Mouse (Mus musculus): ENCODE measurements around the gene Anxa3. TPM values are rescaled to one million over a fixed set of nuclear protein-coding genes. Genes with fewer than 3 reads are reported as not detected.

The Anxa3 gene
- polyA plus RNA-seq, 1 experiment from 2014 or later, result 64.9 TPM

DNA sequence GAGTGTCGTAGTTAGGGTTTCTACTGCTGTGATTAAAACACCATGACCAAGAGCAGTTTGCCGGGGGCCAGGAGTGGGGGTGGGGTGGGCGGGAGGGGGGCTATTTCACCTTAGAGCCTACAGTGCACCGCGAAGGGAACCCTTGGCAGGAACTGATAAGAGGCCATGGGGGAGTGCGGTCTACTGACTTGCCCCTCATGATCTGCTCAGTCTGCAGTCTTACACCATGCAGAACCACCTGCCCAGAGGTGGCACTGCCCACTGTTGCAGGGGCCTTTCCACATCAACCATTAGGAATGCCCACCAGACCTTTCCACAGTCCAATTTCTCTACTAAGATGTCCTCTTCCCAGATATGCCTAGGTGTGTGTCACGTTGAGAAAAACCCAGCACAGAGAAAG lies 92.1 kb downstream of the Anxa3 start:
- Histone ChIP-seq H3K9me3 (ENCODE audit: control insufficient read depth, low read length) (no peaks in the 10 kb centered on the region), H3K27ac (ENCODE audit: low read depth, low read length) (no peak overlapping the region), H3K4me3 (ENCODE audit: low read length) (no peak overlapping the region), H3K4me2 (replicated peaks; ENCODE audit: low read depth, low read length) (no peak overlapping the region), H3K9ac (ENCODE audit: low read depth, low read length) (no peak overlapping the region), H3K4me1 (ENCODE audit: control insufficient read depth, insufficient read depth, low read length) (no peaks in the 10 kb centered on the region), H3K27me3 (ENCODE audit: control insufficient read depth, insufficient read depth, low read length) (no peaks in the 10 kb centered on the region), H3K36me3 (ENCODE audit: control insufficient read depth, insufficient read depth, low read length) (no peaks in the 10 kb centered on the region)
- 62% methylated on average over 7 of the region's 7 CpGs for WGBS
- no peak for ATAC-seq (ENCODE audit: low FRiP score, low TSS enrichment)

- Histone ChIP-seq H3K9me3 (ENCODE audit: control insufficient read depth, low read length) (no peaks in the 10 kb centered on the region), H3K4me2 (replicated peaks; ENCODE audit: low read depth, low read length) (no peak overlapping the region), H3K9ac (ENCODE audit: low read depth, low read length) (no peak overlapping the region), H3K27me3 (ENCODE audit: control insufficient read depth, insufficient read depth, low read length) (no peaks in the 10 kb centered on the region), H3K4me1 (ENCODE audit: control insufficient read depth, insufficient read depth, low read length) (no peaks in the 10 kb centered on the region), H3K36me3 (ENCODE audit: control insufficient read depth, insufficient read depth, low read length) (no peaks in the 10 kb centered on the region), H3K27ac (ENCODE audit: low read depth, low read length) (no peak overlapping the region), H3K4me3 (ENCODE audit: low read length) (no peak overlapping the region)
- whole genome bisulfite sequencing, result 94% methylated on average over 3 of the region's 3 CpGs
- no peak for ATAC-seq (ENCODE audit: low FRiP score, low TSS enrichment)
Observed at GRCm38 (mm10) chr5:96888396-96888795, 95.3 kb downstream of the Anxa3 start.

- no peak overlapping the region for H3K4me3 ChIP-seq (ENCODE audit: low read length)
- H3K27me3 ChIP-seq (ENCODE audit: control insufficient read depth, insufficient read depth, low read length), result no peaks in the 10 kb centered on the region
- no peaks in the 10 kb centered on the region for H3K4me1 ChIP-seq (ENCODE audit: control insufficient read depth, insufficient read depth, low read length)
- no peaks in the 10 kb centered on the region for H3K36me3 ChIP-seq (ENCODE audit: control insufficient read depth, insufficient read depth, low read length)
- H3K9me3 ChIP-seq (ENCODE audit: control insufficient read depth, low read length), result no peaks in the 10 kb centered on the region
- ATAC-seq (ENCODE audit: low FRiP score, low TSS enrichment), result no peak
- H3K9ac ChIP-seq (ENCODE audit: low read depth, low read length), result no peak overlapping the region
- no peak overlapping the region for H3K27ac ChIP-seq (ENCODE audit: low read depth, low read length)
- H3K4me2 ChIP-seq (replicated peaks; ENCODE audit: low read depth, low read length), result no peak overlapping the region
- WGBS, result 75% methylated on average over 5 of the region's 5 CpGs
Observed at GRCm38 (mm10) chr5:96890367-96890766, 97.2 kb downstream of the Anxa3 start.

Other genes with a start within 250 kb of the Anxa3 start
- gene Bmp2k, start 204.3 kb downstream of the Anxa3 start, polyA plus RNA-seq (2014; fragmentation: Nextera tagmentation; extraction: Ambion mirVana), result 9.7 and 10.9 TPM in 2 replicates

All from kidney, embryonic 14.5 days (tissue).